Mouse (Mus musculus) gastrocnemius, adult 2 months (tissue): ENCODE measurements around the gene Atg4d. TPM values are rescaled to one million over a fixed set of nuclear protein-coding genes. Genes with fewer than 3 reads are reported as not detected.
"Not testable (repeated sequence)": the region's sequence is repeated elsewhere in the genome, so short reads cannot be mapped to it uniquely, and the experiment has no call there.

ENCODE experiments used
- DNase-seq: peaks from one replicate; pipeline ENCODE4 v3.0.0; 2022
- H3K27ac ChIP-seq: fragments of 200-600 bp; 2 replicates; pipeline ENCODE4 v1.8.1; 2022; ENCODE audit warnings: mild to moderate bottlenecking
- H3K4me3 ChIP-seq: fragments of 200-600 bp; 2 replicates; pipeline ENCODE4 v1.8.1; 2022; ENCODE audit warnings: mild to moderate bottlenecking, moderate library complexity
- CTCF ChIP-seq: fragments of 200-600 bp; IDR thresholded peaks from 2 replicates; pipeline ENCODE4 v1.8.1; 2022; ENCODE audit warnings: antibody characterized with exemption, mild to moderate bottlenecking, moderate library complexity
- intact Hi-C: fragments of 180-260 bp; cut with DNase I; formaldehyde crosslinking; loops from one replicate; pipeline ENCODE4 v1.15.1; 2025
- long read RNA-seq, 2 experiments: library from polyadenylated mRNA; stranded (forward); transcript quantifications; one replicate each; pipeline ENCODE4 v2.0.0; 2021
- total RNA-seq, 2 experiments: library from RNA; stranded (reverse); gene quantifications; 2 replicates each; pipeline ENCODE4 v1.2.3; 2021

The Atg4d gene
- 10 to 100 TPM; 68.0 to 77.4 TPM for total RNA-seq
- long read RNA-seq, experiment 1, full-length matches to known transcripts: 266 of 312 reads
- long read RNA-seq, experiment 1, partial matches to known transcripts: 11 of 312 reads
- long read RNA-seq, experiment 1, other reads (novel, unspliced or antisense): 35 of 312 reads
- long read RNA-seq, experiment 2, full-length matches to known transcripts: 283 of 319 reads
- long read RNA-seq, experiment 2, partial matches to known transcripts: 11 of 319 reads
- long read RNA-seq, experiment 2, other reads (novel, unspliced or antisense): 25 of 319 reads

DNA sequence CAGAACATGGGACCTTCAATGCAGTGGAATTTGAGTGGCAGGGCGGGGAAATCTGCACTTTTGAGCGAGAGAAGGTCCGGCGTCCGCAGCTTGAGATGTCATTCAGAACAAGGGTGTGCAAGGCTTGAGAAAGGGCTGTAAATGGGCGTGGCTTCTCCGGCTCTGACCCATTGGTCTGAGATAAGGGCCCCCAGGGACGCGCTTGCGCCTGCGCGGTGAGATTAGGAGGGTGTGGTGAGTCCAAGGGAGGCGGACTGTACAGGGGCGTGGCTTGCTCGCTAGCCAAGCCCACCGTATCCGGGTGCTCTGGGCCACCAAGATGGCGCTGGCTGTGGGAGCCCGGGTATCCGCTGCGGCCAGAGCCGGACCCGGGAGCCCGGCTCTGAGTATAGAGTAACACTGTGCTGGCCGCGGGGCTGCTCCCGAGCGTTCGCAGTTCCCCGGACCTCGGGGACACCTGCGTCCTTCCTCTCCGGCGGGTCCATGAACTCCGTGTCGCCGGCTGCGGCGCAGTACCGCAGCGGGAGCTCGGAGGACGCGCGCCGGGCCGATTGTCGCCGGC lies at the start of gene Atg4d:
TSS of gene Atg4d (plus strand) at position 294 of the 562 bp plus-strand sequence.
- DNase-seq: peak; percentile 100
- Histone ChIP-seq H3K27ac (peak within 1 kb of the TSS; percentile 96), H3K4me3 (peak within 1 kb of the TSS; percentile 89)
- 0 out of 2 replicates have a peak, but pooled peaks have one; percentile 1 for TF ChIP-seq CTCF
- intact Hi-C loops: loop anchor here (1.0 to 2.0 kb wide), 2 partner anchors 22 to 26 kb away; partner anchors contain the start of genes Keap1 and Kri1

DNA sequence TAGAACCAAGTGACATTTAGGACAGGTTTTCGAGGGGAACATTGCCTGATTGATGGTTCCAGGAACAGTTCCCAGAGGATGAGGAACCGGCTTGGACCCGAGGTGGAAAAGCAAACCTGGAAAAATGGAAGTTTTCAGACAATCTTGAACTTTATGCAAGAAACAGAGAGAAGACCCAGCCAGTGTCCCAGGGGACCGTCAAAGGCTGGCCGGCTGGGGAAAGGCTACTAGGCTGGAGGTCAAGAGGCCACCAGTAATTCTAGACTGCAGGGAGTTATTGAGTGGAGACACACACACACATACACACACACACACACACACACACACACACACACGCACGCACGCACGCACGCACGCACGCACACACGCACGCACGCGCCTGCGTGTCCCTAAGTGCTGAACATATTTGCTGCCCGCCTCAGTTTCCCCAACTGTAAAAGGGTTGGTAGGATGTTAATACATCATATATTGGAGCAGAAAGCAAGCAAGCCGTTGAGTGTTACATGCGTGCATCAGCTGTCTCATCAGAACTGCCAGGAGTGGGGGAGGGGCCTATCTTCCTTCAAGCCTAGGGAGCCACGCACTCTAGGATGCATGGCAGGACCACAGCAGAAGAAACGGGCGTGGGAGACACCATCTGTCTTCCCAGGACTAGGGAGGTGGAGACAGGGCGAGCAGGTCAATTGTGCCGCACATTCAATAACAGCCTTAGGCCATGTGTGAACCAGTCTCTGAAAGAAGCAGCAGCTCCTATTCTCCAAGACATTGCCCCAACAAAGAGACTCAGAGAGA lies 48.8 kb upstream of the Atg4d start:
- TF ChIP-seq CTCF: no peak
- Histone ChIP-seq H3K27ac (no peak overlapping the region), H3K4me3 (no peak overlapping the region)
- intact Hi-C loops: no loop called here
- DNase-seq: no peak

DNA sequence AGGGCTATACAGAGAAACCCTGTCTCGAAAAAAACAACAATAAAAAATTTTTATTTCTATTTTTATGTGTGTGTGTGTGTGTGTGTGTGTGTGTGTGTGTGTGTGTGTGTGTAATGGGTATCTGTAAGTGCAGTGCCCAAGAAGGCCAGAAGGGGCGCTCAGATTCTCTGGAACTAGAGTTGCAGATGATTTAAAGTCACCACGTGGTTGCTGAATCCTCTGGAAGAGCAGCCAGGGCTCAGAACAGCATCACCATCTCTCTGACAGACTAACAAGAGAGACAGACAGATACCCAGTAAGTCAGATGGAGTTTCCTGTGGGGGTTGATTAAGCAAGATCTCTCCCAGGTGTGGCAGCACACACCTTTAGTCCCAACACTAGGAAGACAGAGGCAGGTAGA lies 45.3 kb upstream of the Atg4d start:
- Histone ChIP-seq H3K27ac (no peak overlapping the region; the same call in 1 of the 2 replicates), H3K4me3 (no peak overlapping the region)
- no peak for TF ChIP-seq CTCF
- intact Hi-C loops: loop anchor here (2.0 to 5.0 kb wide), 3 partner anchors 35 to 192 kb away; partner anchors contain the start of genes Cdc37 and Qtrt1
- DNase-seq: no peak

DNA sequence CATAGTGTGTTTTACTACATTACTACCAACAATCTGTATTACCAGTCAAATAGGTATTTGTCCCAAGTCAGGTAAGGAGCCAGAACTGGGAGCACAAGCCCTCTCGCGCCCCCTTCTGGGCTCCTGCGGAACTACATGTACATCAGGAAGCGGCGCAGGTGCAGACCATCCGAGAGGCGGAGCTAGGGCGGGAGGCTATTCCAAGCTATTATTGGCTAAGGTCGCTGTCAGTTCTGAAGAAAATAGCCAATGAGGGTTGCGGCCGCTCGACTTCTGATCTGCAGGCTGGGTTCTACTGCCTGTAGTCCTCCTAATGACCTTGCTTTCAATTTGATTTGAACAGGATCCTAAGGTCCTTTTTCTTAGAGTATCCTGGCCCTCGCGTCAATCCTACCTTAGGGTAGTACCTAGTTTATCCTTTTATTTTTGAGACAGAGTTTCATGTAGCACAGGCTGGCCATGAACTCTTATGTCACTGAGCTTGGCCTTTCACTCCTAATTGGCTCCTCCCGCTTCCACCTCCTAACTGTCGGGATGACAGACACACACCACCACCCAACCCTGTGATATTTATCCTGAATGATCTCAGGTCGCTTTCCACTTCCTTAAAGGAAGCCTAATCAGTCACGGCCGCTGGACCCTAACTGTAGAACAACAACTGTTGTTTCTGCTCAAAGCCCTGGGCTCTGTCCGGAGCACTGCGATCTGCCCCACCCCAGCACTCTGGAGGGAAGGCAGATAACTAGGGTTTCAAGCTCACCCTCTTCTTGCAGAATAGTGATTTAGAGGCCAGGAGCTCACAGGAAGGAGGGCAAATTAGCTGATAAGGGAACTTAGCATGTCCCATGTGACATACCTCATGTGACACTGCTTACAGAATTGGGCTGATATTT lies 44.4 kb upstream of the Atg4d start:
- Histone ChIP-seq H3K4me3 (peak overlapping the region; percentile 67), H3K27ac (peak overlapping the region; percentile 87)
- intact Hi-C loops: loop anchor here (2.0 to 5.0 kb wide), 3 partner anchors 36 to 192 kb away; partner anchors contain the start of genes Cdc37 and Qtrt1
- peak; percentile 93 for DNase-seq
- TF ChIP-seq CTCF: no peak; the same call in 1 of the 2 replicates

DNA sequence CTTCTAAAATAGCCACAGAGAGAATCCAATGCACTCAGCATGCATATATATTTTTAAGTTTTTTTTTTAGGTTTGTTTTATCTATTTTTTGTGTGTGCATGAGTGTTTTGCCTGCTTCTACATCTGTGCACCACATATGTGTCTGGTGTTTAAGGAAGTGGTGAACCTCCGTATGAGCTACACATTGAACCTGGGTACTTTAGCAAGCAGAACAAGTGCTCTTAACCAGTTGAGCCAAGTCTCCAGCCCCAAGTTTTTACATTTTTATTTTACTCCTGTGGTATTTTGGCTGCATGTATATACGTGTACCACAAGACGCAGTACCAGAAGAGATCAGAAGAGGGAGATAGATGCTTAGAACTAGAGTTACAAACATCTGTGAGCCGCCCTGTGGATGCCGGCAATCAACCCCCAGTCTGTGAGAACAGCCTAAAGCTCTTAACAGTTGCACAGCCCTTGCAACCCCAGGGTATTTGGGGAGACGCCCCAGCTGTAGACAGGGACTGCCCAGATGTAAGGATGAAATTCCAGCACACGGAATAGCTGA lies 43.6 kb upstream of the Atg4d start:
- Histone ChIP-seq H3K4me3 (peak overlapping the region; percentile 67), H3K27ac (peak overlapping the region; percentile 87)
- intact Hi-C loops: loop anchor here (2.0 to 5.0 kb wide), 3 partner anchors 37 to 191 kb away; partner anchors contain the start of genes Cdc37 and Qtrt1
- DNase-seq: no peak
- TF ChIP-seq CTCF: peak; percentile 65

DNA sequence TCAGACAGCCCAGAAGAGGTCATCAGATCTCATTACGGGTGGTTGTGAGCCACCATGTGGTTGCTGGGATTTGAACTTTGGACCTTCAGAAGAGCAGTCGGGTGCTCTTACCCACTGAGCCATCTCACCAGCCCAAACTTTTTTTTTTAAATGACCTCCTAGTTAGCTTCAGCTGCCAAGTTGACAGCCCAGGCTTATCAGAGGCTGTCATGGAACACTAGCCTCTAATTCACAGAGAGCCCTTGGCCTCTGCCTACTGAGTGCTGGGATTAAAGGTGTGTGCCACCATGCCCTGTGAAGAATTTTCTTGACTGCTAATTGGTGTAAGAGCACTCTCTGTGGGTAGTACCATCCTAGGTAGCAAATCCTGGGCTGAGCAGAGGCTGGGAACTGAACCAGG lies 41.6 kb upstream of the Atg4d start:
- not testable (repeated sequence) for H3K4me3 ChIP-seq, DNase-seq, H3K27ac ChIP-seq
- intact Hi-C loops: loop anchor here (5.0 kb wide), 1 partner anchor 189 kb away; the partner anchor contains the start of gene Qtrt1

DNA sequence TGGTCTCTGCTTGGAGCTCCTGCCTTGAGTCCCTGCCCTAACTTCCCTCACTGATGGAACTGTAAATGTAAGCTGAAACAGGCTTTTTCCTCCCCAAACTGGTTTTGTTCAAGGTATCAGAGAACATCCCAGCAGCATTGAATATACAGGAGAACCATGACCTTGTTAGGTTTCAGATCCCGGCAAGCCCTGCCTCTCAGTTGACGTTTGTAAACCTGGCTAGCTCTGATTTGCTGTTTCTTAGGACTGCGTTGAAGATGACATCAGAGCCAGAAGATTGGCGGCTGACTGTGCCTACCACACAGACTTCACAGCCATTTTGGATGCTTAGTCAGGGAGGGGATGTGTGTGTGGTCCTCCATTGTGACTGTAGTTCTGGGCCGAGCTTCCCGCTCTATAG lies 41.2 kb upstream of the Atg4d start:
- no peak for DNase-seq
- intact Hi-C loops: loop anchor here (5.0 kb wide), 1 partner anchor 188 kb away; the partner anchor contains the start of gene Qtrt1
- Histone ChIP-seq H3K4me3 (no peak overlapping the region), H3K27ac (no peak overlapping the region)
- TF ChIP-seq CTCF: no peak

DNA sequence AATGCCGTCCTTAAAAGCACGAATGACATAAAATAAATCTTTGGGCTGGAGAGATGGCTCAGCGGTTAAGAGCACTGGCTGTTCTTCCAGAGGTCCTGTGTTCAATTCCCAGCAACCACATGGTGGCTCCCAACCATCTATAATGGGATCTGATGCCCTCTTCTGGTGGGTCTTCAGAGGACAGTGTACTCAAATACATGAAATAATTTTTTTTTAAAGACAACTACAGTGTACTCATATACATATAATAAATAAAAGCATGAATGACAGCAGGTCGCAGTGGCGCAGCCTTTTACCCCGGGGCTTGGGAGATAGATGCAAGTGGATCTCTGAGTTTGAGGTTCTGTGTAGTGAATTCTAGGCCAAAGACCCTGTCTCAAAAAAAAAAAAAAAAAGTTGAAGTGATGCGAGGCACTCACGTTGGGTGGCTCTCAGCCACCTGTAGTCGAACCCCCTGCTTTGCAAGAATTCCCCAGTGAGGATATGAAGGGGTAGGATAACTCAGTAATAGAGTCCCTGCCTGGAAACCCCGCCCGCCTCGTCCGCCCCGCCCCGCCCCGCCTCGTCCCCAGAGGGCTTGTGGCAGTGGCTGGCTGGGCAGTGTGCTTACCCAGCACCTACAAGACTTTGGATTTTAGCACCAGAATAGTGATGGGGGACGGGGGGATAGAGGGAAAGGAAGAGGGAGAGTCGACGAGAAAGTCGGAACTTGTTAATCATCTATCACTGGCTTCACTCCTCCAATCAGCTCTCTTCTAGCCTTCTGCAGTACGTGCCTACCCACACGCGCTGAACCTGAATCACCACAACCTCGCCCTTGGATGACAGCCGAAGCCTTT lies 40.3 kb upstream of the Atg4d start:
- intact Hi-C loops: loop anchor here (5.0 kb wide), 1 partner anchor 188 kb away; the partner anchor contains the start of gene Qtrt1
- Histone ChIP-seq H3K4me3 (peak overlapping the region; percentile 68), H3K27ac (no peak overlapping the region)
- DNase-seq: no peak
- TF ChIP-seq CTCF: no peak

DNA sequence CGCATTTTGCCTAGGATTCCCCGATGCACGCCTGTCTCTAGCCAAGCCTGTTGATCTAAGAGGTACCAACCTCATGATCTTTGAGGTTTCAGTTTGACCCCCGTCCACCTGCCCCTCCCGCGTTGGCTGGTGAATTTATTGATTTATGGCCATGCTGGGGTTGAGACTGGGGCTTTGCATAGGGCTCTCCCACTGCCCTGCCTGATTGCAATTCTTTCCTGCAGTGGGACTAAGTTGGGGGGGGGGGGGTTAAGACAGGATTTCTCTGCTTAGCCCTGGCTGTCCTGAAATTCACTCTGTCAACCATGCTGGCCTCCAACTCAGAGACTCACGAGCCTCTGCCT lies 39.7 kb upstream of the Atg4d start:
- TF ChIP-seq CTCF: no peak
- H3K4me3 ChIP-seq: peak overlapping the region; percentile 68
- no peak for DNase-seq
- intact Hi-C loops: no loop called here
- H3K27ac ChIP-seq: no peak overlapping the region

DNA sequence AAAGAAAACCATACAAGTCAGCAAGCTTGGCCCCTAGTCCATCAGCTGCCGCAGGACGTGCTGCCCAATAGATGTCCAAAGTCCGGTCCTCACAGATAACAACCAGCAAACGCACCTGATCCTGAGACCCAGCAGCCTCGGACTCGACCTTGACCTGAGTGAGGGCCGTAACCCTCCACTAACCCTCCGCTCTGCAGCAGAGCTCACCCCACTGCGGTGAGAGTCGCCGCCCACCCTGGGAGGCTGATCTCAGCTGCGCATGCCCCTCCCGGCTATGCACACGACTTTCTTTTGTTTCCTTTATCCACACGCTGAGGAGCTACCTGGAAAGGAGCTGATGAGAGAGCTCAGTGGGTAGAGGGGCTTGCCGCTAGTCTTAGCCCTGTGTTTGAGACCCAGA lies 37.8 kb upstream of the Atg4d start:
- no peak for TF ChIP-seq CTCF
- Histone ChIP-seq H3K27ac (no peak overlapping the region), H3K4me3 (peak overlapping the region; percentile 34)
- DNase-seq: no peak
- intact Hi-C loops: no loop called here

DNA sequence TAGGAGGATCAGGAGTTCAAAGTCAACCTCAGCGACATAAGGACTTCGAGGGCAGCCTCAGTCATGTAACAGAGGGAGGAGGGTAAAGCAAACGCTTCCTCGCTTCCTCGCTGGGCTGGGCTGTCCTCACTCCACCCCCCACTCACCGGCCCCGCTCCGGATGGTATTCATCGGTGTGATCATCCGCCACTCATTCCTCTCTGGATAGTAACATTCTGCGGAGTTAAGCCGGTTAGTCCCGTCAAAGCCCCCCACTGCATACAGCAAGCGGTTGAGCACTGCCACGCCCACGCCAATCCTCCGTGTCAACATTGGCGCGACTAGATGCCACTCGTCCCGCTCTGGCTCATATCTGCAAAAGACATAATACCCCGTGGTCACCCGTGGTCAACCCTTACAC lies 33.5 kb upstream of the Atg4d start:
- TF ChIP-seq CTCF: no peak
- intact Hi-C loops: no loop called here
- no peak for DNase-seq
- H3K4me3 ChIP-seq: no peak overlapping the region
- no peak overlapping the region for H3K27ac ChIP-seq
